Mouse (Mus musculus) embryonic facial prominence, embryonic 13.5 days (tissue): ENCODE data around the gene Kcnn3. TPM values are rescaled to one million over a fixed set of nuclear protein-coding genes. Genes with fewer than 3 reads are reported as not detected.
A peak's percentile ranks its signal among the peaks of the same experiment; 100 is the strongest.

Source experiments
- ATAC-seq: fragments of 200-750 bp; cut with Nextera tagmentation; 2 replicates; pipeline ENCODE4 v1.8.0; 2017; ENCODE audit warnings: low read depth; ENCODE audit not compliant: insufficient number of reproducible peaks, insufficient read depth, low FRiP score, low TSS enrichment
- H3K27ac ChIP-seq: fragments of 300-500 bp; sonication (generic); 2 replicates; pipeline ENCODE4 v1.5.1; 2015; ENCODE audit warnings: moderate library complexity, mild to moderate bottlenecking, inconsistent platforms
- H3K27me3 ChIP-seq: fragments of 300-500 bp; sonication (generic); 2 replicates; pipeline ENCODE4 v1.6.1; 2015; ENCODE audit warnings: mild to moderate bottlenecking, inconsistent platforms
- H3K36me3 ChIP-seq: fragments of 300-500 bp; sonication (generic); 2 replicates; pipeline ENCODE4 v1.6.1; 2015; ENCODE audit warnings: mild to moderate bottlenecking, inconsistent platforms
- H3K4me1 ChIP-seq: fragments of 300-500 bp; sonication (generic); 2 replicates; pipeline ENCODE4 v1.6.1; 2015; ENCODE audit warnings: inconsistent platforms
- H3K4me2 ChIP-seq: fragments of 300-500 bp; sonication (generic); 2 replicates; pipeline ENCODE4 v1.6.1; 2015; ENCODE audit warnings: moderate library complexity, mild to moderate bottlenecking, inconsistent platforms
- H3K4me3 ChIP-seq: fragments of 300-500 bp; sonication (generic); 2 replicates; pipeline ENCODE4 v1.5.1; 2015; ENCODE audit warnings: mild to moderate bottlenecking, inconsistent platforms
- H3K9ac ChIP-seq: fragments of 300-500 bp; sonication (generic); 2 replicates; pipeline ENCODE4 v1.6.1; 2015; ENCODE audit warnings: mild to moderate bottlenecking, inconsistent platforms
- H3K9me3 ChIP-seq: fragments of 300-500 bp; sonication (generic); 2 replicates; pipeline ENCODE4 v1.6.1; 2016; ENCODE audit warnings: inconsistent platforms
- WGBS: fragments of 180-500 bp; shearing (Covaris S2); methylation state at CpG from one replicate; pipeline ENCODE4 v1.1.7; 2015; ENCODE audit warnings: mixed read lengths; 5-methylcytosine and 5-hydroxymethylcytosine counted together
- polyA plus RNA-seq: library from polyadenylated mRNA; unstranded; fragments of >200 nt; fragmentation: Nextera tagmentation; extraction: Ambion mirVana; gene quantifications from 2 replicates; pipeline ENCODE4 v1.2.1, GENCODE M21; 2015

Gene Kcnn3
- polyA plus RNA-seq, 1 experiment from 2014 or later: 1.5 TPM

- H3K9me3 ChIP-seq: peaks cover 5% of the 10 kb centered on the region; the same call in 1 of the 2 replicates
Measured at GRCm38 (mm10) chr3:89520618-89521502, 896 bp downstream of the Kcnn3 start.

GRCm38 (mm10) chr3:89521503-89521854 is 1.5 kb downstream of the Kcnn3 start:
- H3K9ac ChIP-seq: peak overlapping the region; percentile 37; the same call in 1 of the 2 replicates

More at GRCm38 (mm10) chr3:89520618-89521502, 896 bp downstream of the Kcnn3 start:
- H3K27me3 ChIP-seq: peaks cover 43% of the 10 kb centered on the region
- H3K4me3 ChIP-seq: peak overlapping the region; percentile 45
- WGBS: 2% methylated on average over 25 of the region's 25 CpGs
- H3K9ac ChIP-seq: peak overlapping the region; percentile 65
- peaks cover 38% of the 10 kb centered on the region for H3K4me1 ChIP-seq
- H3K36me3 ChIP-seq: no peaks in the 10 kb centered on the region
- H3K27ac ChIP-seq: no peak overlapping the region; the same call in 1 of the 2 replicates
- peak overlapping the region; percentile 91 for H3K4me2 ChIP-seq
- no peak; the same call in 1 of the 2 replicates for ATAC-seq

GRCm38 (mm10) chr3:89522450-89523128 is 2.6 kb downstream of the Kcnn3 start:
- Histone ChIP-seq H3K36me3 (no peaks in the 10 kb centered on the region), H3K27ac (no peak overlapping the region), H3K9me3 (no peaks in the 10 kb centered on the region), H3K9ac (peak overlapping the region; percentile 37), H3K27me3 (peaks cover 43% of the 10 kb centered on the region), H3K4me1 (peaks cover 51% of the 10 kb centered on the region), H3K4me3 (peak overlapping the region; percentile 45; the same call in 1 of the 2 replicates), H3K4me2 (peak overlapping the region; percentile 91)
- ATAC-seq: no peak
- WGBS: 29% methylated on average over 6 of the region's 6 CpGs

More at GRCm38 (mm10) chr3:89521503-89521854, 1.5 kb downstream of the Kcnn3 start:
- Histone ChIP-seq H3K27ac (no peak overlapping the region), H3K4me1 (peaks cover 44% of the 10 kb centered on the region), H3K36me3 (no peaks in the 10 kb centered on the region), H3K9me3 (peaks cover 3% of the 10 kb centered on the region; the same call in 1 of the 2 replicates), H3K27me3 (peaks cover 43% of the 10 kb centered on the region), H3K4me3 (peak overlapping the region; percentile 45), H3K4me2 (peak overlapping the region; percentile 91)
- 9% methylated on average over 7 of the region's 7 CpGs for WGBS
- ATAC-seq: no peak

GRCm38 (mm10) chr3:89526298-89527090 is 6.5 kb downstream of the Kcnn3 start:
- Histone ChIP-seq H3K9me3 (no peaks in the 10 kb centered on the region), H3K4me2 (no peak overlapping the region), H3K27me3 (peaks cover 28% of the 10 kb centered on the region), H3K4me1 (peaks cover 31% of the 10 kb centered on the region), H3K36me3 (no peaks in the 10 kb centered on the region), H3K9ac (peak overlapping the region; percentile 40; the same call in 1 of the 2 replicates), H3K4me3 (no peak overlapping the region), H3K27ac (peak overlapping the region; percentile 39; the same call in 1 of the 2 replicates)
- ATAC-seq: no peak
- WGBS: 57% methylated on average over 17 of the region's 17 CpGs

- Histone ChIP-seq H3K27me3 (no peaks in the 10 kb centered on the region), H3K4me3 (no peak overlapping the region), H3K4me1 (peaks cover 15% of the 10 kb centered on the region), H3K36me3 (no peaks in the 10 kb centered on the region), H3K4me2 (no peak overlapping the region), H3K9me3 (no peaks in the 10 kb centered on the region), H3K27ac (no peak overlapping the region), H3K9ac (no peak overlapping the region)
- ATAC-seq: no peak
- WGBS: 81% methylated on average over 3 of the region's 3 CpGs
Measured at GRCm38 (mm10) chr3:89529796-89530195, 9.8 kb downstream of the Kcnn3 start.

- WGBS: 42% methylated on average over 6 of the region's 6 CpGs
- H3K9me3 ChIP-seq: no peaks in the 10 kb centered on the region
- H3K27me3 ChIP-seq: no peaks in the 10 kb centered on the region
- no peak overlapping the region for H3K4me3 ChIP-seq
- H3K4me1 ChIP-seq: peaks cover under 1% of the 10 kb centered on the region
- H3K27ac ChIP-seq: no peak overlapping the region
- no peak for ATAC-seq
- no peak overlapping the region for H3K9ac ChIP-seq
- H3K4me2 ChIP-seq: no peak overlapping the region
- no peaks in the 10 kb centered on the region for H3K36me3 ChIP-seq
Measured at GRCm38 (mm10) chr3:89534566-89535097, 14.7 kb downstream of the Kcnn3 start.

- no peak overlapping the region for H3K9ac ChIP-seq
- H3K27ac ChIP-seq: no peak overlapping the region
- no peaks in the 10 kb centered on the region for H3K27me3 ChIP-seq
- H3K4me3 ChIP-seq: no peak overlapping the region
- H3K4me1 ChIP-seq: peaks cover 6% of the 10 kb centered on the region
- no peaks in the 10 kb centered on the region for H3K9me3 ChIP-seq
- no peaks in the 10 kb centered on the region for H3K36me3 ChIP-seq
- H3K4me2 ChIP-seq: no peak overlapping the region
- ATAC-seq: no peak
- WGBS: 92% methylated on average over 2 of the region's 2 CpGs
Measured at GRCm38 (mm10) chr3:89535147-89535546, 15.2 kb downstream of the Kcnn3 start.

GRCm38 (mm10) chr3:89539036-89539739 is 19.2 kb downstream of the Kcnn3 start:
- Histone ChIP-seq H3K27me3 (no peaks in the 10 kb centered on the region), H3K4me1 (peaks cover 13% of the 10 kb centered on the region), H3K27ac (no peak overlapping the region), H3K36me3 (no peaks in the 10 kb centered on the region), H3K4me3 (no peak overlapping the region), H3K9ac (no peak overlapping the region), H3K4me2 (no peak overlapping the region), H3K9me3 (no peaks in the 10 kb centered on the region)
- 81% methylated on average over 10 of the region's 10 CpGs for WGBS
- ATAC-seq: no peak

- Histone ChIP-seq H3K4me1 (peaks cover 13% of the 10 kb centered on the region), H3K9ac (no peak overlapping the region), H3K4me2 (no peak overlapping the region), H3K4me3 (no peak overlapping the region), H3K36me3 (no peaks in the 10 kb centered on the region), H3K27ac (no peak overlapping the region), H3K9me3 (no peaks in the 10 kb centered on the region), H3K27me3 (no peaks in the 10 kb centered on the region)
- WGBS: 58% methylated on average over 9 of the region's 9 CpGs
- no peak for ATAC-seq
Measured at GRCm38 (mm10) chr3:89539740-89540370, 19.9 kb downstream of the Kcnn3 start.

GRCm38 (mm10) chr3:89540371-89540743 is 20.4 kb downstream of the Kcnn3 start:
- no peak for ATAC-seq
- Histone ChIP-seq H3K27ac (no peak overlapping the region), H3K4me3 (no peak overlapping the region), H3K9me3 (no peaks in the 10 kb centered on the region), H3K4me1 (peaks cover 13% of the 10 kb centered on the region), H3K36me3 (no peaks in the 10 kb centered on the region), H3K4me2 (no peak overlapping the region), H3K9ac (no peak overlapping the region), H3K27me3 (no peaks in the 10 kb centered on the region)
- WGBS: 83% methylated on average over 6 of the region's 6 CpGs
